Mouse (Mus musculus): ENCODE measurements around the gene 9330182O14Rik.

The 9330182O14Rik gene

GRCm38 (mm10) chr15:40134152-40134792, at the start of gene 9330182O14Rik:
Gene 9330182O14Rik (plus strand): TSS chr15:40134365.
- peak in 1 of 2 experiments; percentile 16 for DNase-seq (ENCODE audit: low spot score in 2 of 2)

GRCm38 (mm10) chr15:40103304-40103703, 30.9 kb upstream of the 9330182O14Rik start:
- DNase-seq (ENCODE audit: low spot score in 2 of 2): no peak

- no peak for DNase-seq (ENCODE audit: low spot score in 2 of 2)
These were observed 28.5 kb upstream of the 9330182O14Rik start for GRCm38 (mm10) chr15:40105712-40106111.

- no peak for DNase-seq (ENCODE audit: low spot score in 2 of 2)
These were observed 20.1 kb upstream of the 9330182O14Rik start for GRCm38 (mm10) chr15:40113888-40114576.

- no peak for DNase-seq (ENCODE audit: low spot score in 2 of 2)
These were observed 19.4 kb upstream of the 9330182O14Rik start for GRCm38 (mm10) chr15:40114600-40115271.

- DNase-seq (ENCODE audit: low spot score in 2 of 2): no peak
These were observed 17.8 kb upstream of the 9330182O14Rik start for GRCm38 (mm10) chr15:40116396-40116795.

- no peak for DNase-seq (ENCODE audit: low spot score in 2 of 2)
These were observed 9.8 kb upstream of the 9330182O14Rik start for GRCm38 (mm10) chr15:40124211-40124953.

GRCm38 (mm10) chr15:40129496-40129895, 4.7 kb upstream of the 9330182O14Rik start:
- DNase-seq (ENCODE audit: low spot score in 2 of 2): no peak

GRCm38 (mm10) chr15:40130880-40131478, 3.2 kb upstream of the 9330182O14Rik start:
- DNase-seq (ENCODE audit: low spot score in 2 of 2): peak; percentile 60 to 79

GRCm38 (mm10) chr15:40132408-40132807, 1.8 kb upstream of the 9330182O14Rik start:
- DNase-seq (ENCODE audit: low spot score in 2 of 2): no peak

- peak in 1 of 2 experiments; percentile 30 for DNase-seq (ENCODE audit: low spot score in 2 of 2)
These were observed 10.1 kb downstream of the 9330182O14Rik start for GRCm38 (mm10) chr15:40144221-40144620.

GRCm38 (mm10) chr15:40157683-40158082, 23.5 kb downstream of the 9330182O14Rik start:
- no peak for DNase-seq (ENCODE audit: low spot score in 2 of 2)

- DNase-seq (ENCODE audit: low spot score in 2 of 2): no peak
These were observed 32.6 kb downstream of the 9330182O14Rik start for GRCm38 (mm10) chr15:40166560-40167275.

GRCm38 (mm10) chr15:40167276-40168139, 33.3 kb downstream of the 9330182O14Rik start:
- DNase-seq (ENCODE audit: low spot score in 2 of 2): no peak

- no peak for DNase-seq (ENCODE audit: low spot score in 2 of 2)
These were observed 34.0 kb downstream of the 9330182O14Rik start for GRCm38 (mm10) chr15:40168140-40168688.

GRCm38 (mm10) chr15:40169061-40169460, 34.9 kb downstream of the 9330182O14Rik start:
- DNase-seq (ENCODE audit: low spot score in 2 of 2): no peak

- no peak for DNase-seq (ENCODE audit: low spot score in 2 of 2)
These were observed 35.5 kb downstream of the 9330182O14Rik start for GRCm38 (mm10) chr15:40169705-40170104.

- DNase-seq (ENCODE audit: low spot score in 2 of 2): no peak
These were observed 45.3 kb downstream of the 9330182O14Rik start for GRCm38 (mm10) chr15:40179423-40179822.

GRCm38 (mm10) chr15:40187017-40187416, 52.9 kb downstream of the 9330182O14Rik start:
- DNase-seq (ENCODE audit: low spot score in 2 of 2): no peak
